Mouse (Mus musculus) myocyte (in vitro differentiated cells): ENCODE results near the gene Ccnt1. TPM values are rescaled to one million over a fixed set of nuclear protein-coding genes. Genes with fewer than 3 reads are reported as not detected.
"Not testable (repeated sequence)": the region's sequence is repeated elsewhere in the genome, so short reads cannot be mapped to it uniquely, and the experiment has no call there.

Source experiments
- H3K27me3 ChIP-seq: one replicate; pipeline ENCODE4 v1.6.1; 2011; ENCODE audit not compliant: control insufficient read depth, insufficient read depth, insufficient read length
- H3K36me3 ChIP-seq: one replicate; pipeline ENCODE4 v1.6.1; 2011; ENCODE audit not compliant: control insufficient read depth, insufficient read depth
- H3K4me2 ChIP-seq: one replicate; pipeline ENCODE4 v1.6.1; 2011; ENCODE audit warnings: low read depth, control low read depth
- H3K4me3 ChIP-seq: one replicate; pipeline ENCODE4 v1.5.1; 2011; ENCODE audit warnings: mild to moderate bottlenecking, control low read depth, moderate library complexity
- H3K79me2 ChIP-seq: one replicate; pipeline ENCODE4 v1.6.1; 2011; ENCODE audit not compliant: control insufficient read depth, insufficient read depth
- H3ac ChIP-seq: one replicate; pipeline ENCODE4 v1.6.1; 2011; ENCODE audit not compliant: control insufficient read depth, insufficient read length
- CEBPB ChIP-seq: IDR thresholded peaks from 2 replicates; pipeline ENCODE4 v1.6.1; 2011; ENCODE audit warnings: mild to moderate bottlenecking, moderate library complexity; ENCODE audit not compliant: poor library complexity, insufficient read depth, severe bottlenecking
- E2F4 ChIP-seq: IDR thresholded peaks from one replicate; pipeline ENCODE4 v1.6.1; 2011; ENCODE audit warnings: mild to moderate bottlenecking, control low read depth, moderate library complexity; ENCODE audit not compliant: insufficient read depth
- MAX ChIP-seq: IDR thresholded peaks from one replicate; pipeline ENCODE4 v1.6.1; 2011; ENCODE audit warnings: low read depth, mild to moderate bottlenecking, control low read depth
- MYOD1 ChIP-seq, 3 experiments: IDR thresholded peaks; one replicate each; pipeline ENCODE4 v1.6.1; 2011; ENCODE audit warnings: control low read depth in 2 of 3, low read depth in 2 of 3, mild to moderate bottlenecking in 2 of 3, moderate library complexity in 1 of 3; ENCODE audit not compliant: insufficient read length in 2 of 3, control insufficient read depth in 1 of 3
- MYOG ChIP-seq, 3 experiments: IDR thresholded peaks; one replicate each; pipeline ENCODE4 v1.6.1; 2011; ENCODE audit warnings: control low read depth in 2 of 3, low read depth in 2 of 3, mild to moderate bottlenecking in 2 of 3; ENCODE audit not compliant: insufficient read length in 2 of 3, control insufficient read depth in 1 of 3, insufficient read depth in 1 of 3
- POLR2A ChIP-seq: IDR thresholded peaks from one replicate; pipeline ENCODE4 v1.6.1; 2011; ENCODE audit warnings: low read depth, mild to moderate bottlenecking, control low read depth, moderate library complexity; ENCODE audit not compliant: insufficient read length
- POLR2AphosphoS2 ChIP-seq: IDR thresholded peaks from one replicate; pipeline ENCODE4 v1.6.1; 2011; ENCODE audit warnings: low read depth, control low read depth; ENCODE audit not compliant: insufficient read length
- REST ChIP-seq: IDR thresholded peaks from one replicate; pipeline ENCODE4 v1.6.1; 2011; ENCODE audit warnings: mild to moderate bottlenecking, control low read depth, moderate library complexity; ENCODE audit not compliant: insufficient read depth, insufficient read length
- SRF ChIP-seq: IDR thresholded peaks from one replicate; pipeline ENCODE4 v1.6.1; 2011; ENCODE audit warnings: low read depth; ENCODE audit not compliant: control insufficient read depth, insufficient read length
- TCF12 ChIP-seq: IDR thresholded peaks from one replicate; pipeline ENCODE4 v1.6.1; 2011; ENCODE audit warnings: mild to moderate bottlenecking, control low read depth; ENCODE audit not compliant: poor library complexity, insufficient read depth, severe bottlenecking
- TCF3 ChIP-seq: IDR thresholded peaks from one replicate; pipeline ENCODE4 v1.6.1; 2011; ENCODE audit warnings: low read depth, control low read depth; ENCODE audit not compliant: insufficient read length
- USF1 ChIP-seq: IDR thresholded peaks from one replicate; pipeline ENCODE4 v1.6.1; 2011; ENCODE audit warnings: low read depth, mild to moderate bottlenecking, control low read depth, moderate library complexity
- polyA plus RNA-seq: library from polyadenylated mRNA; unstranded; fragments of >200 nt; fragmentation: generic; extraction: Trizol; gene quantifications from one replicate; pipeline ENCODE4 v1.2.1, GENCODE M21; 2012; ENCODE audit warnings: missing spikeins

Gene Ccnt1
- polyA plus RNA-seq, 1 experiment: 12.6 TPM

- TF ChIP-seq E2F4: no peak
- no peak for TF ChIP-seq TCF12
- TF ChIP-seq SRF: no peak
- TF ChIP-seq MYOD1 (IDR thresholded peaks at IDR 0.05; ENCODE audit: control insufficient read depth in 1 of 3, insufficient read length in 2 of 3, low read depth in 2 of 3): no peak
- no peak for TF ChIP-seq REST
- no peak for TF ChIP-seq POLR2A
- TF ChIP-seq MYOG (IDR thresholded peaks at IDR 0.05; ENCODE audit: control insufficient read depth in 1 of 3, insufficient read depth in 1 of 3, insufficient read length in 2 of 3, low read depth in 2 of 3): no peak
- peak; percentile 74 for TF ChIP-seq POLR2AphosphoS2
- TF ChIP-seq TCF3: no peak
- Histone ChIP-seq H3ac (no peak overlapping the region), H3K27me3 (no peaks in the 10 kb centered on the region), H3K36me3 (peaks cover 56% of the 10 kb centered on the region), H3K4me3 (no peak overlapping the region), H3K4me2 (no peak overlapping the region), H3K79me2 (peaks cover 22% of the 10 kb centered on the region)
Measured at GRCm38 (mm10) chr15:98517380-98518355, 53.1 kb downstream of the Ccnt1 start.

DNA sequence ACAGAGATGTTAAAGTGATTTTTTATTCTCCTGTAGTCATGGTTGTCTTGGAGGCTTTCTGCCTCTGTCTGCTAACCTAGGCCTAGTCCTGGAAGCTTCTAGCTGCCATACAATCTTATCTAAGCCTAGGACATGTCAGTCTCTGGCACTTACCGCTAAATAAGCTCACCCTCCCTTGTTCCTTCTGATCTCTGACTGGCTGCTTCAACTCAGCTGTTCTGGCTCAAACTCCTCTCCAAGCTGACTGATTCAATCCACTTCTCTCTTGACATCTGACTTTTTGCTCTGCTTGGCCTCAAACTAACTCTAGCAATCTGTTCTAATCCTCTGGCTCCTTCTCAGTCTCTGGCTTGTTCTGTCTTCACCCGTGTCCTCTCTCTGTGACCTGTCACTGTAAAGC lies 55.9 kb downstream of the Ccnt1 start:
- H3ac ChIP-seq, H3K4me3 ChIP-seq, H3K79me2 ChIP-seq, H3K27me3 ChIP-seq, H3K4me2 ChIP-seq: not testable (repeated sequence)
- peaks cover 35% of the 10 kb centered on the region for H3K36me3 ChIP-seq

GRCm38 (mm10) chr15:98514146-98514545 lies 56.6 kb downstream of the Ccnt1 start:
- Histone ChIP-seq H3K79me2 (no peaks in the 10 kb centered on the region), H3K4me2 (peak overlapping the region; percentile 87), H3K27me3 (no peaks in the 10 kb centered on the region), H3K36me3 (peaks cover 29% of the 10 kb centered on the region), H3ac (no peak overlapping the region), H3K4me3 (no peak overlapping the region)
- TF ChIP-seq MYOG (IDR thresholded peaks at IDR 0.05; ENCODE audit: control insufficient read depth in 1 of 3, insufficient read depth in 1 of 3, insufficient read length in 2 of 3, low read depth in 2 of 3) (no peak), USF1 (peak; percentile 87)

DNA sequence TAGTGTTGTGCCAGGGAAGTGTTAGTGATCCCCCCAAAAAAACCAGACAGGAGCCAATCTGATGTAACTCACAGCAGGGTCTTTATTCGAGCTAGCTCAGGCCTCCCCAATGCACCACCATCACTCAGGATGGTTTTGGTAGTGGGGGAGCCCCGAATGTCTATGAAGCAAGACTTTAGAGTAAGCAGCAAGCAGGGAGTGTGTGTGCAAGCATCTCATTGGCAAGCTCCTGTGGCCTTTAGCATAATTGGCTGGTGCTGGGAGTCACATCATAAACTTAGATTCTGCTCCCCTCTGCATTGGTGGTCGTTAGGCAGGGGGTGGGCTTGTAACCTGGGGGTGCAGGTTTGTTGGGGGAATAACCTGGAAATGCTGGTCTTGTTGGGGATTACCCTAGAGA lies 57.0 kb downstream of the Ccnt1 start:
- peak overlapping the region; percentile 87 for H3K4me2 ChIP-seq
- peak overlapping the region; percentile 6 for H3K4me3 ChIP-seq
- H3K36me3 ChIP-seq: peaks cover 29% of the 10 kb centered on the region

GRCm38 (mm10) chr15:98512799-98513321 lies 57.9 kb downstream of the Ccnt1 start:
- peak overlapping the region; percentile 6 for H3K4me3 ChIP-seq
- TF ChIP-seq TCF3 (peak; percentile 90), MYOD1 (IDR thresholded peaks at IDR 0.05; ENCODE audit: control insufficient read depth in 1 of 3, insufficient read length in 2 of 3, low read depth in 2 of 3) (peak in 2 of 3 experiments; percentile 92 to 96), CEBPB (no peak), POLR2A (peak; percentile 38), E2F4 (no peak), USF1 (peak; percentile 36), POLR2AphosphoS2 (peak; percentile 56), REST (no peak), SRF (no peak), MAX (peak; percentile 37), TCF12 (peak; percentile 88), MYOG (IDR thresholded peaks at IDR 0.05; ENCODE audit: control insufficient read depth in 1 of 3, insufficient read depth in 1 of 3, insufficient read length in 2 of 3, low read depth in 2 of 3) (peak; percentile 84 to 94 (median 84))
- no peak overlapping the region for H3ac ChIP-seq
- H3K36me3 ChIP-seq: peaks cover 21% of the 10 kb centered on the region
- H3K79me2 ChIP-seq: no peaks in the 10 kb centered on the region
- no peaks in the 10 kb centered on the region for H3K27me3 ChIP-seq
- H3K4me2 ChIP-seq: peak overlapping the region; percentile 87

More for the DNA sequence above, 57.0 kb downstream of the Ccnt1 start:
- H3ac ChIP-seq, H3K79me2 ChIP-seq, H3K27me3 ChIP-seq: not testable (repeated sequence)

DNA sequence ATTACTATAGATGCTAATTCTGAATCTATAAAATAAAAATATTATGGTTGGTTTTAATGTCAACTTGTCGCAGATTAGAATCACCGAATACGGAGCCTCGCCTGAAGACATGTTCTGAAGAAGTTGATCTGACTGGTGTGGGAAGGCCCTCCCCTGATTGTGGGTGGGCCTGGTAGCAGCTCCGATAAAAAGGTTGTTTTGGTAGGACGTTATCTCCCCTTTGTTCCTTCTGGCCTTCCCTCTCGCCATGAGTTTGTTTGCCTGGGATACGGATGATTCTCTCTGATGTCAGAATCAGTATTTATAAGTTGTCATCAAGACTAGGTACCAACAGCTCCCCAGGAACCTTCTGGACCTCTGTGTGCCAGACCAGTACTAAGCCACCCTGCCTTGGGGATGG lies 58.5 kb downstream of the Ccnt1 start:
- Histone ChIP-seq H3ac (no peak overlapping the region), H3K4me3 (peak overlapping the region; percentile 6), H3K79me2 (no peaks in the 10 kb centered on the region), H3K36me3 (peaks cover 15% of the 10 kb centered on the region), H3K27me3 (no peaks in the 10 kb centered on the region), H3K4me2 (peak overlapping the region; percentile 87)
- TF ChIP-seq POLR2AphosphoS2 (no peak), MYOG (IDR thresholded peaks at IDR 0.05; ENCODE audit: control insufficient read depth in 1 of 3, insufficient read depth in 1 of 3, insufficient read length in 2 of 3, low read depth in 2 of 3) (no peak), MYOD1 (IDR thresholded peaks at IDR 0.05; ENCODE audit: control insufficient read depth in 1 of 3, insufficient read length in 2 of 3, low read depth in 2 of 3) (no peak), TCF12 (no peak), SRF (no peak), CEBPB (no peak), E2F4 (no peak), REST (no peak), POLR2A (no peak), TCF3 (no peak), MAX (no peak), USF1 (no peak)
